Mouse (Mus musculus) ES-Bruce4 (cell line): Measurements from ENCODE around the gene Pnmt.

Experiments
- CTCF ChIP-seq: IDR thresholded peaks from one replicate; pipeline ENCODE4 v1.8.1; 2011; ENCODE audit warnings: low read depth, low read length
- EP300 ChIP-seq: IDR thresholded peaks from 2 replicates; pipeline ENCODE4 v1.6.1; 2011; ENCODE audit warnings: low read depth, low read length; ENCODE audit not compliant: insufficient read depth
- POLR2A ChIP-seq: IDR thresholded peaks from one replicate; pipeline ENCODE4 v1.8.1; 2011; ENCODE audit warnings: low read length; ENCODE audit not compliant: insufficient read depth

DNA sequence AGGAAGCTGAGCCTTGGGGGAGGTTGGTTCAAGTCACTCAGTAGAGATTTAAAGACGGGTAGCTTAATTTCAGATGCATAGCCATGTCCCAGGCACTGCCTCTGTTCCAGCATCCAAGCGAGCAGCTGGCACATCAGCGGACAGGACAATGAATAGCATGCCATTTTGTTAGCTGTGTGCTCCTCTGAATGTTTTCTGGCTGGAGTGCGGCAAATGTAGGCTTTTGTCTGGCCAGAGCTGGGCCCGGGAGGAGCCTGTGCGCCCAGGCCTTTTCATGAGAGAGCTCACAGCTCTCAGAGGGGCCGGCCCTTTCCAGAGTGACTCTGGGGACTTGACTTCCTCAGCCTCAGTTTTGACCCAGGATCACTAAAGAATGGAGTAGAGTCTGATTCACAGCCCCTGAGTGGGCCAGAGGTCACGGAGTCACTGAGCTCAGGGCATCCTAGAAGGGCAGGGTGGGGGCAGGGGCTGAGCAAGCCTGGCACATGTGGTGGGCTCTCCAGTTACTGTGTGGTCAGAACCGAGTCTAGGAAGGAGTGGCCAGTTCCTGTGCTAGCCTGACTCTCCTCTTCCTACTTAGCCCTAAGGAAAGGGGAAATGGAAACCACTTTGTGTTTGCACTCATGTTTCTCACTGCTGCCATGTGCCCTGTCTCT lies 25.3 kb upstream of the Pnmt start:
- no peak for TF ChIP-seq CTCF
- TF ChIP-seq POLR2A: no peak
- no peak for TF ChIP-seq EP300
